Mouse (Mus musculus) B cell, adult (primary cell): ENCODE data around the gene Lrrc72. TPM values are rescaled to one million over a fixed set of nuclear protein-coding genes. Genes with fewer than 3 reads are reported as not detected.

ENCODE experiments used
- total RNA-seq: library from RNA; stranded (reverse); gene quantifications from 4 replicates; pipeline ENCODE4 v1.2.4, GENCODE M21; 2023; ENCODE audit not compliant: inconsistent age

The Lrrc72 gene
- total RNA-seq = not detected in 4 replicates

DNA sequence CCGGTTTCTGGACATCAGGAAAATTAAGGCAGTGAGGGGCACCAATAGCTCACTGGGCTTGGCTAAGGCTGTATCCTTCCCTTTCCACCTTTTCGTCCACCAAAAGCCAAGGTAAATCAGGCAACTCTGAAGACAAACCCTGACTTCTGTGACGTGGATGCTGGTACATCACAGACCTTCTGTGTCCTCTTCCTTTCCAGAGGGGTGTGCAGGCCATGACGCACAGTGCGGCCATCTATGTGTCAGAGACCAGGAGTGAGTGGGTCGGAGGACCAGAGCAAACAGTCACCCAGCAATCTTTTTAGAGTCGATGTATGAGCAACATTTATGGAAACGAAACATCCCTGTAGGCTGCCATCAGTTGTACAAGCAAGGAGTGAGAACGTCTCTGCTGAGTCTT is at the start of gene Lrrc72:
Gene Lrrc72 (minus strand): TSS at position 101 of the 400 bp plus-strand sequence.

Other genes starting within 250 kb of the Lrrc72 start
- gene Tspan13, start 210.9 kb downstream of the Lrrc72 start, total RNA-seq = 148 to 157 TPM (median 154 TPM) in 4 replicates
- 23.5 to 26.4 TPM (median 24.2 TPM) in 4 replicates for gene Ankmy2, start 96.3 kb downstream of the Lrrc72 start, total RNA-seq
- gene Bzw2, start 95.3 kb downstream of the Lrrc72 start, total RNA-seq = 99.9 to 107 TPM (median 102 TPM) in 4 replicates
- gene Sostdc1, start 60.7 kb upstream of the Lrrc72 start, total RNA-seq = not detected in 4 replicates
- gene Ispd, start 128.1 kb upstream of the Lrrc72 start, total RNA-seq = 12.0 to 13.8 TPM (median 12.2 TPM) in 4 replicates
- 0.61 to 1.1 TPM in 2 of 4 replicates, not detected in the others for gene D630036H23Rik, start 128.8 kb upstream of the Lrrc72 start, total RNA-seq